Mouse (Mus musculus) MEL-GATA-1-ER (cell line): ENCODE measurements at regions not wholly inside any gene's neighbourhood (a gene's known extent, or its start where the extent isn't known, plus 50 kb on each side); places are given as distances from the start of the nearest gene placed in this dataset.

Experiments used
- DNase-seq: peaks from one replicate; pipeline ENCODE4 v3.0.0-alpha.2; 2012; ENCODE audit warnings: low read depth; ENCODE audit errors: extremely low read depth

- no peak for DNase-seq
These were observed 207.2 kb upstream of the Dmd start for GRCm38 (mm10) chrX:82741478-82741877.

- DNase-seq = no peak
These were observed 184.5 kb upstream of the Dmd start for GRCm38 (mm10) chrX:82764204-82764603.

- DNase-seq = no peak
These were observed 139.5 kb upstream of the Dmd start for GRCm38 (mm10) chrX:82809171-82809570.

GRCm38 (mm10) chrX:82814618-82815017 lies 134.1 kb upstream of the Dmd start:
- no peak for DNase-seq

GRCm38 (mm10) chrX:82817045-82817444 lies 131.6 kb upstream of the Dmd start:
- DNase-seq = peak; percentile 2

GRCm38 (mm10) chrX:82823606-82824005 lies 125.1 kb upstream of the Dmd start:
- no peak for DNase-seq

GRCm38 (mm10) chrX:82866116-82866515 lies 82.6 kb upstream of the Dmd start:
- DNase-seq = no peak
